Mouse (Mus musculus) liver, adult 2 months (tissue): ENCODE data around the gene Apobec3. TPM values are rescaled to one million over a fixed set of nuclear protein-coding genes. Genes with fewer than 3 reads are reported as not detected.

Source experiments
- DNase-seq: peaks from one replicate; pipeline ENCODE4 v3.0.0-alpha.2; 2011; ENCODE audit warnings: low read depth, low spot score; ENCODE audit errors: extremely low read depth
- H3K27ac ChIP-seq: fragments of 200-500 bp; replicated peaks from 2 replicates; pipeline ENCODE4 v1.5.1; 2012; ENCODE audit warnings: low read depth, mild to moderate bottlenecking, control low read depth, inconsistent platforms, low read length; ENCODE audit not compliant: insufficient read depth
- H3K27me3 ChIP-seq: fragments of 200-500 bp; 2 replicates; pipeline ENCODE4 v1.6.1; 2012; ENCODE audit warnings: mild to moderate bottlenecking, moderate library complexity, low read length, inconsistent platforms; ENCODE audit not compliant: control insufficient read depth, insufficient read depth
- H3K36me3 ChIP-seq: fragments of 200-500 bp; 2 replicates; pipeline ENCODE4 v1.6.1; 2012; ENCODE audit warnings: low read length, inconsistent platforms; ENCODE audit not compliant: control insufficient read depth, insufficient read depth
- H3K4me1 ChIP-seq: fragments of 200-500 bp; 2 replicates; pipeline ENCODE4 v1.6.1; 2011; ENCODE audit warnings: low read length; ENCODE audit not compliant: control insufficient read depth, insufficient read depth
- H3K4me3 ChIP-seq: fragments of 200-500 bp; 2 replicates; pipeline ENCODE4 v1.5.1; 2011; ENCODE audit warnings: low read depth, mild to moderate bottlenecking, control low read depth, low read length, moderate library complexity; ENCODE audit not compliant: insufficient read depth
- H3K79me2 ChIP-seq: fragments of 200-500 bp; 2 replicates; pipeline ENCODE4 v1.6.1; 2012; ENCODE audit warnings: inconsistent platforms, mild to moderate bottlenecking, low read length, moderate library complexity; ENCODE audit not compliant: control insufficient read depth, insufficient read depth
- H3K9ac ChIP-seq: fragments of 200-500 bp; 2 replicates; pipeline ENCODE4 v1.6.1; 2012; ENCODE audit warnings: low read depth, mild to moderate bottlenecking, control low read depth, inconsistent platforms, low read length
- CTCF ChIP-seq: fragments of 200-500 bp; IDR thresholded peaks from 2 replicates; pipeline ENCODE4 v1.5.1; 2011; ENCODE audit warnings: low read depth, low read length, control low read depth
- POLR2A ChIP-seq: fragments of 200-500 bp; IDR thresholded peaks from 2 replicates; pipeline ENCODE4 v1.6.1; 2011; ENCODE audit warnings: low read length, control low read depth; ENCODE audit not compliant: insufficient read depth; ENCODE audit errors: extremely low read depth
- WGBS: fragments of 180-500 bp; shearing (Covaris S2); methylation state at CpG from one replicate; pipeline ENCODE4 v1.1.7; 2018; 5-methylcytosine and 5-hydroxymethylcytosine counted together
- polyA plus RNA-seq: library from polyadenylated mRNA; depleted of rRNA; stranded (reverse); fragments of >200 nt; gene quantifications from 2 replicates; pipeline ENCODE4 v1.2.3, GENCODE M21; 2012
- total RNA-seq: library from RNA; depleted of rRNA; stranded (reverse); fragments of >200 nt; gene quantifications from 2 replicates; pipeline ENCODE4 v1.2.3, GENCODE M21; 2014

The Apobec3 gene
- total and polyA plus RNA-seq, 2 experiments, result 2.4 to 2.6 TPM

GRCm38 (mm10) chr15:79951730-79952503, 60.5 kb downstream of the Apobec3 start:
- WGBS, result 51% methylated on average over 14 of the region's 14 CpGs
- Histone ChIP-seq H3K9ac (no peak overlapping the region), H3K27me3 (no peaks in the 10 kb centered on the region; the same call in 1 of the 2 replicates), H3K4me1 (0 out of 2 replicates have a peak, but pooled peaks cover 2% of the 10 kb centered on the region), H3K36me3 (no peaks in the 10 kb centered on the region), H3K79me2 (no peaks in the 10 kb centered on the region), H3K4me3 (no peak overlapping the region), H3K27ac (peak overlapping the region; percentile 30)
- no peak for DNase-seq
- no peak for TF ChIP-seq POLR2A
- no peak for TF ChIP-seq CTCF

DNA sequence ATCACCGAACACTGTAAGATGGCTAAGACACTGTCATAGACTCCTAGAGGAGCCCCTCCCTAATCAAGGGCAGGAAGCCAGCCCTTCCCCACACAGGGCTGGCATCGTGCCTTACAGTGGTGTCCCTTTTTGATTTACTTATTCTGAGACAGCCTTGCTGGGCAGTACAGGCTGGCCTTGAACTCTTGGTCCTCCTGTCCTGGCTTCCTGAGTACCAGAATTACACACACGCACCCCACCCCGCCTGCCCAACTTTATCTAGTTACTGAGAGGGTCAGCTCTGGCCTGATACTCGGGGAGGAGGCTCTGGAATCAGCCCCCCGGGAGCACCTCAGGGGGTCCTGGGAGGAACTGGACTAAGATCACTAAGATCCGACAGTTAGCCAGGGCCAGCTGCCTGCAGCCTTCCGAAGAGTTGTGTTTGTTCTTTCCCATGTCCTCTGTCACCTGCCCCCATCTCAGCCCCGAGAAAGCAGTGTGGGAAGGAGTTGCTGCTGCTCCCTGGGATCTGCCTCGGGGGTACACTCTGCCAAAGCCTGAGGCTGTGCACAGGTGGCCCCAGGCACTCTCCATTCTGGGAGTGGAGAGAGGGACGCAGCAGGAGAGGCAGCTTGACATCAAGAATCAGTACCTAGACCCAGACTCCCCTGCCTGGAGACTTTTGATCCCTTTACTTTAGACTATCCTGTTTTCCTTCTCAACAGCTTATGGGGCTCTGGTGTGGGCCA, 61.2 kb downstream of the Apobec3 start:
- Histone ChIP-seq H3K4me1 (0 out of 2 replicates have a peak, but pooled peaks cover 2% of the 10 kb centered on the region), H3K27me3 (no peaks in the 10 kb centered on the region; the same call in 1 of the 2 replicates), H3K27ac (peak overlapping the region; percentile 38), H3K9ac (no peak overlapping the region), H3K79me2 (no peaks in the 10 kb centered on the region), H3K4me3 (no peak overlapping the region), H3K36me3 (no peaks in the 10 kb centered on the region)
- TF ChIP-seq CTCF, result no peak
- no peak for TF ChIP-seq POLR2A
- WGBS, result 44% methylated on average over 11 of the region's 11 CpGs
- no peak for DNase-seq

DNA sequence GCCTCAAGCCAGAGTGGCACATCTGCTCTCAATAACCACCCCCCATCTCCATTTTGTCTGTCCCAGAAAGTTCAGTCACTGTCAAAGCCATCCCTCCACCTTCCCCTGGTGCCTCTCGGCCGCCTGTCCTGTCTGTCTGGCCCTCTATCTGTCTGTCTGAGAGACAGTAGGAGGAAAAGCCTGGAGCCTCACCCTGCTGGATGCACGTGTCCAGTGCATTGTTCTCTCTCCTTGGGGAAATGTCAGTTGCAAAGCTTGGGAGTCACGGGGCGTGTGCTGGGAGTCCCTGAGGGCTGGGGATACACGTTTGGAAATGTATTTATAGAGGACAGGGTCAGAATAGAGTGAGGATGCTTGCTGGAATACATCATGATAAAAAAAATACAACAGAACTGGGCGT, 62.0 kb downstream of the Apobec3 start:
- Histone ChIP-seq H3K36me3 (no peaks in the 10 kb centered on the region), H3K9ac (no peak overlapping the region), H3K27me3 (no peaks in the 10 kb centered on the region; the same call in 1 of the 2 replicates), H3K4me3 (no peak overlapping the region), H3K27ac (no peak overlapping the region), H3K4me1 (0 out of 2 replicates have a peak, but pooled peaks cover 2% of the 10 kb centered on the region), H3K79me2 (no peaks in the 10 kb centered on the region)
- no peak for DNase-seq
- TF ChIP-seq CTCF, result no peak
- no peak for TF ChIP-seq POLR2A
- 77% methylated on average over 7 of the region's 7 CpGs for WGBS

- Histone ChIP-seq H3K36me3 (no peaks in the 10 kb centered on the region), H3K27me3 (no peaks in the 10 kb centered on the region), H3K4me1 (no peaks in the 10 kb centered on the region), H3K9ac (no peak overlapping the region), H3K4me3 (no peak overlapping the region), H3K79me2 (no peaks in the 10 kb centered on the region), H3K27ac (no peak overlapping the region)
- 36% methylated on average over 8 of the region's 8 CpGs for WGBS
- no peak for DNase-seq
- TF ChIP-seq CTCF (no peak), POLR2A (no peak)
Measured at GRCm38 (mm10) chr15:79956559-79956958, 65.1 kb downstream of the Apobec3 start.

- Histone ChIP-seq H3K36me3 (no peaks in the 10 kb centered on the region), H3K4me1 (no peaks in the 10 kb centered on the region), H3K79me2 (no peaks in the 10 kb centered on the region), H3K9ac (no peak overlapping the region), H3K27ac (no peak overlapping the region), H3K27me3 (no peaks in the 10 kb centered on the region), H3K4me3 (no peak overlapping the region)
- TF ChIP-seq CTCF (no peak), POLR2A (no peak)
- WGBS, result 82% methylated on average over 3 of the region's 3 CpGs
- no peak for DNase-seq
Measured at GRCm38 (mm10) chr15:79958418-79958817, 67.0 kb downstream of the Apobec3 start.
